In genomic region chr13:51155178-51156013, GRCm38 (mm10) we compare ENCODE assay signal across 15 mouse cellular contexts. TPM values are rescaled to one million over a fixed set of nuclear protein-coding genes. Genes with fewer than 3 reads are reported as not detected.
A peak's percentile ranks its signal among the peaks of the same experiment; 100 is the strongest.
DNase-seq lines count a peak whose midpoint lies in the region; ATAC-seq and TF ChIP-seq lines count a peak whose summit lies in the region.
"Had no signal": no experiment of that assay in that cellular context is flagged by ENCODE, and none has a peak within 500 bp of the region (broad histone marks: within the 10 kb centered on the region; RNA-seq: fewer than 3 reads in every experiment).

No protein-coding gene starts in this region.

- no peaks in the 10 kb centered on the region for H3K9me3 ChIP-seq in forebrain, embryonic 16.5 days (ENCODE audit: control insufficient read depth, low read length)
- H3K9me3 ChIP-seq in forebrain, embryonic 14.5 days (replicated peaks; ENCODE audit: control insufficient read depth, low read length), result no peaks in the 10 kb centered on the region
- H3K9me3 ChIP-seq in lung, embryonic 15.5 days, result no peaks in the 10 kb centered on the region
- H3K9me3 ChIP-seq: embryonic facial prominence, embryonic 15.5 days; limb, embryonic 10.5 days; neural tube, embryonic 13.5 days had no signal

- H3K27me3 ChIP-seq in forebrain, embryonic 16.5 days (replicated peaks; ENCODE audit: control insufficient read depth, insufficient read depth, low read length), result no peaks in the 10 kb centered on the region
- no peaks in the 10 kb centered on the region for H3K27me3 ChIP-seq in forebrain, embryonic 14.5 days (replicated peaks; ENCODE audit: control insufficient read depth, insufficient read depth, low read length)
- H3K27me3 ChIP-seq in lung, embryonic 15.5 days, result no peaks in the 10 kb centered on the region
- H3K27me3 ChIP-seq: embryonic facial prominence, embryonic 15.5 days; neural tube, embryonic 13.5 days had no signal

- no peak overlapping the region for H3K27ac ChIP-seq in forebrain, embryonic 16.5 days (ENCODE audit: low read length)
- no peak overlapping the region for H3K27ac ChIP-seq in forebrain, embryonic 14.5 days (ENCODE audit: low read depth, low read length)
- peak overlapping the region; percentile 67 for H3K27ac ChIP-seq in lung, embryonic 15.5 days
- no peak overlapping the region for H3K27ac ChIP-seq in left cerebral cortex, adult 2 months
- H3K27ac ChIP-seq: embryonic facial prominence, embryonic 15.5 days; limb, embryonic 10.5 days; neural tube, embryonic 13.5 days had no signal

- no peaks in the 10 kb centered on the region for H3K4me1 ChIP-seq in forebrain, embryonic 16.5 days (replicated peaks; ENCODE audit: control insufficient read depth, insufficient read depth, low read length)
- no peaks in the 10 kb centered on the region for H3K4me1 ChIP-seq in forebrain, embryonic 14.5 days (ENCODE audit: control insufficient read depth, insufficient read depth, low read length)
- H3K4me1 ChIP-seq in lung, embryonic 15.5 days, result no peaks in the 10 kb centered on the region
- no peaks in the 10 kb centered on the region for H3K4me1 ChIP-seq in lung, adult 2 months (ENCODE audit: control insufficient read depth, insufficient read depth, low read length)
- H3K4me1 ChIP-seq: embryonic facial prominence, embryonic 15.5 days; limb, embryonic 10.5 days; neural tube, embryonic 13.5 days had no signal

- no peak overlapping the region for H3K4me2 ChIP-seq in forebrain, embryonic 16.5 days (ENCODE audit: low read length)
- H3K4me2 ChIP-seq in forebrain, embryonic 14.5 days (ENCODE audit: low read length), result no peak overlapping the region
- no peak overlapping the region for H3K4me2 ChIP-seq in lung, embryonic 15.5 days
- H3K4me2 ChIP-seq: embryonic facial prominence, embryonic 15.5 days; neural tube, embryonic 13.5 days had no signal

- intact Hi-C loops in left cerebral cortex, adult 2 months (cut with DNase I), result no loop called here

- TF ChIP-seq CTCF in lung, adult 2 months (IDR thresholded peaks at IDR 0.05; ENCODE audit: insufficient read depth, low read length), result no peak
- no peak for TF ChIP-seq CTCF in left cerebral cortex, adult 2 months (IDR thresholded peaks at IDR 0.05)

- 84% methylated on average over 15 of the region's 15 CpGs for WGBS in forebrain, embryonic 16.5 days
- 93% methylated on average over 15 of the region's 15 CpGs for WGBS in forebrain, embryonic 14.5 days
- WGBS in lung, embryonic 15.5 days, result 62% methylated on average over 15 of the region's 15 CpGs
- WGBS in lung, adult 2 months, result 69% methylated on average over 15 of the region's 15 CpGs

- TF ChIP-seq POLR2A in lung, adult 2 months (IDR thresholded peaks at IDR 0.05; ENCODE audit: borderline replicate concordance, extremely low read depth, low read depth, low read length), result no peak

- no peak overlapping the region for H3K9ac ChIP-seq in forebrain, embryonic 16.5 days (replicated peaks; ENCODE audit: low read depth, low read length)
- H3K9ac ChIP-seq in forebrain, embryonic 14.5 days (ENCODE audit: low read length), result no peak overlapping the region
- no peak overlapping the region for H3K9ac ChIP-seq in lung, embryonic 15.5 days
- H3K9ac ChIP-seq: embryonic facial prominence, embryonic 15.5 days; neural tube, embryonic 13.5 days had no signal

- H3K4me3 ChIP-seq in forebrain, embryonic 16.5 days (replicated peaks; ENCODE audit: low read length), result no peak overlapping the region
- H3K4me3 ChIP-seq in forebrain, embryonic 14.5 days (ENCODE audit: low read depth, low read length), result no peak overlapping the region
- no peak overlapping the region for H3K4me3 ChIP-seq in lung, embryonic 15.5 days
- H3K4me3 ChIP-seq in lung, adult 2 months (replicated peaks; ENCODE audit: extremely low read depth, low read depth, low read length), result no peak overlapping the region
- H3K4me3 ChIP-seq in left cerebral cortex, adult 2 months, result no peak overlapping the region
- H3K4me3 ChIP-seq: embryonic facial prominence, embryonic 15.5 days; limb, embryonic 10.5 days; neural tube, embryonic 13.5 days had no signal

- ATAC-seq in forebrain, embryonic 16.5 days, result 0 out of 2 replicates have a peak, but pooled peaks have one; percentile 31
- no peak for ATAC-seq in forebrain, embryonic 14.5 days
- peak; percentile 71; the same call in 1 of the 2 replicates for ATAC-seq in lung, embryonic 15.5 days (ENCODE audit: borderline replicate concordance, extremely low read depth, low FRiP score, low TSS enrichment)

- H3K36me3 ChIP-seq in forebrain, embryonic 16.5 days (ENCODE audit: control insufficient read depth, insufficient read depth), result peaks cover 8% of the 10 kb centered on the region
- peaks cover 45% of the 10 kb centered on the region for H3K36me3 ChIP-seq in forebrain, embryonic 14.5 days (ENCODE audit: control insufficient read depth, insufficient read depth, low read length)
- H3K36me3 ChIP-seq in lung, embryonic 15.5 days, result peaks cover 31% of the 10 kb centered on the region

- no peak for DNase-seq in forebrain, embryonic 14.5 days (ENCODE audit: low spot score)
- no peak for DNase-seq in lung, adult 2 months
- DNase-seq in brain, adult 2 months (ENCODE audit: low read depth, low spot score), result peak; percentile 27
- peak; percentile 24 for DNase-seq in lung, postnatal 36 days
- no peak for DNase-seq in natural killer cell, adult 2 months (ENCODE audit: low spot score in 2 of 2)
- DNase-seq in left cerebral cortex, adult 2 months (ENCODE audit: extremely low spot score in 1 of 2, low spot score in 2 of 2), result no peak
- DNase-seq: B cell, adult 2 months; gastrocnemius, postnatal 14 days; thymus, postnatal 4 days had no signal

RNA-seq across cellular contexts. Expression of gene Nxnl2, which starts 15.4 kb away (rescaled TPM):
- 0.72 and 2.2 TPM in 2 replicates for polyA plus RNA-seq in forebrain, embryonic 16.5 days (2015; fragmentation: Nextera tagmentation; extraction: Ambion mirVana)
- 0.91 and 1.1 TPM in 2 replicates for polyA plus RNA-seq in forebrain, embryonic 14.5 days (2014; fragmentation: Nextera tagmentation; extraction: Ambion mirVana)
- polyA plus RNA-seq in lung, embryonic 15.5 days (2015; fragmentation: Nextera tagmentation; extraction: Ambion mirVana), result 2.8 and 3.3 TPM in 2 replicates
- 0.79 and 1.0 TPM in 2 replicates for polyA plus RNA-seq in lung, adult 2 months (2012; rRNA removed)
- total RNA-seq in left cerebral cortex, adult 2 months (2021), result under 1 TPM in 1 of 2 experiments, not detected in 1; 0.44 TPM
- total RNA-seq: megakaryocyte progenitor cell, adult 5-6 weeks had no signal

RNA-seq across cellular contexts. Expression of gene Spin1, which starts 54.7 kb away (rescaled TPM):
- polyA plus RNA-seq in forebrain, embryonic 16.5 days (2015; fragmentation: Nextera tagmentation; extraction: Ambion mirVana), result 192 and 204 TPM in 2 replicates
- polyA plus RNA-seq in forebrain, embryonic 14.5 days (2014; fragmentation: Nextera tagmentation; extraction: Ambion mirVana), result 161 and 175 TPM in 2 replicates
- polyA plus RNA-seq in lung, embryonic 15.5 days (2015; fragmentation: Nextera tagmentation; extraction: Ambion mirVana), result 85.7 and 87.5 TPM in 2 replicates
- 16.5 and 25.5 TPM in 2 replicates for polyA plus RNA-seq in lung, adult 2 months (2012; rRNA removed)
- 100 to 1,000 TPM; 163 to 175 TPM for total RNA-seq in left cerebral cortex, adult 2 months (2021)

Comparison
In these comparisons a context has a peak if more than half of its experiments do, and no peak if none do; other contexts are left out.
1. DNase-seq: peak in brain, adult 2 months (single experiment) and lung, postnatal 36 days (single experiment); none in forebrain, embryonic 14.5 days (single experiment), lung, adult 2 months (single experiment), natural killer cell, adult 2 months (0 of 2) and left cerebral cortex, adult 2 months (0 of 2).